Mouse (Mus musculus): ENCODE measurements around the gene Ttn.

DNA sequence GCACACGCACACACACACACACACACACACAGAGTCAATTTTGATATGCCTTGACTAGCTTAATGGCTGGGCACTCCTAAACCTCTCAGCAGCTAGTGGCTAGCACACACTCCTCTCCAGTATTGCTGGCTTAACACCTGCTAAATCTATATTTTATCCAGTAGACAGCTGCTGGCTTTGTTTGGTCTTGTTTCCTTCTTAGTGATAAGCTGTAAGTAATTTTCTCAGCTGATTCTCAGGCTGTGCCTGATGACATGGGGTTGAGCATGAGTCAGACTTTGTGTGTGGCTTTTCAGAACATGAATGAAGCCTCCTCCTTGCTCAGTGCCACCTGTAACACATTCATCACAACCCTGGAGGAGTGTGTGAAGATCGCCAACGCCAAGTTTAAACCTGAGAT lies 295.4 kb downstream of the Ttn start:
- TF ChIP-seq POLR2A (IDR thresholded peaks at IDR 0.05; ENCODE audit: borderline replicate concordance, extremely low read depth, insufficient read depth, insufficient read length, poor library complexity, severe bottlenecking) (no peak), CTCF (IDR thresholded peaks at IDR 0.05; ENCODE audit: borderline replicate concordance, extremely low read depth, insufficient read depth, insufficient read length) (no peak)

All from brain, embryonic 14.5 days (tissue).